16 mouse cellular contexts compared by ENCODE assay signal in genomic region chr10:89460972-89461371, GRCm38 (mm10).
"Had no signal": no experiment of that assay in that cellular context is flagged by ENCODE, and none has a peak within 500 bp of the region (broad histone marks: within the 10 kb centered on the region; RNA-seq: fewer than 3 reads in every experiment).

No protein-coding gene starts in this region.

- DNase-seq: liver, postnatal 0 days; lung, adult 2 months; lung, postnatal 14 days; lung, postnatal 36 days; right cerebral cortex, postnatal 14 days; thymus, adult 2 months; thymus, postnatal 25 days; thymus, postnatal 4 days had no signal

- H3K27me3 ChIP-seq: liver, embryonic 15.5 days; lung, embryonic 15.5 days; megakaryocyte, embryonic 14.5 days; midbrain, embryonic 13.5 days; neural tube, embryonic 12.5 days; stomach, embryonic 15.5 days had no signal

- H3K9ac ChIP-seq: liver, embryonic 15.5 days; liver, postnatal 0 days; lung, embryonic 15.5 days; midbrain, embryonic 13.5 days; neural tube, embryonic 12.5 days; stomach, embryonic 15.5 days had no signal

- H3K36me3 ChIP-seq: liver, embryonic 15.5 days; lung, embryonic 15.5 days; midbrain, embryonic 13.5 days; neural tube, embryonic 12.5 days; stomach, embryonic 15.5 days had no signal

- H3K4me1 ChIP-seq: lung, embryonic 15.5 days; midbrain, embryonic 13.5 days; neural tube, embryonic 12.5 days; stomach, embryonic 15.5 days had no signal

- H3K27ac ChIP-seq: liver, embryonic 15.5 days; lung, embryonic 15.5 days; macrophage; midbrain, embryonic 13.5 days; neural tube, embryonic 12.5 days; stomach, embryonic 15.5 days; stomach, postnatal 0 days had no signal

- H3K4me3 ChIP-seq: liver, embryonic 15.5 days; lung, embryonic 15.5 days; megakaryocyte, embryonic 14.5 days; midbrain, embryonic 13.5 days; neural tube, embryonic 12.5 days; stomach, embryonic 15.5 days had no signal
